Mouse (Mus musculus): ENCODE data around the gene Srrm4. TPM values are rescaled to one million over a fixed set of nuclear protein-coding genes. Genes with fewer than 3 reads are reported as not detected.

Srrm4 gene
- polyA plus RNA-seq, 1 experiment from 2014 or later = 1.4 TPM

DNA sequence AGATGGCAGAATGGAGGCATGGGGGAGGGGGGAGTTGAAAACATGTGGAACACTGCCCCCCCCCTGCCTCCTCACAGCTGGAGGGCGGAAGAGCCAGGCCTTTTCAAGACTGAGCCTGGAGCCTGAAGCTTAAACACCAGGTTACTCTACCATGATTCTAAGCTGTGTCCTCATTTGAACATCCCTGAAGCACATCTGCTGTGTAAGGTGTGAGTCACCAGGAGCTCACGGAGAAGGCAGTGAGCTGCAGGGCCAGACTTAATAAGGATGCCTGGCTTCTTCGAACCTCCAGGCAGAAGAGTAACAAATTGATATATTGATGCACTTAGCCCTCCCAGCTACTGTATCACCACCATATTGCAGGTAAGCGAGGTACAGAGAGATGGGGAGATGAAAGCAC lies 79.5 kb downstream of the Srrm4 start:
- 74% methylated on average over 4 of the region's 4 CpGs for WGBS
- Histone ChIP-seq H3K27me3 (replicated peaks; ENCODE audit: control insufficient read depth, insufficient read depth, low read length) (no peaks in the 10 kb centered on the region), H3K27ac (replicated peaks; ENCODE audit: low read depth, low read length) (no peak overlapping the region), H3K4me3 (ENCODE audit: low read depth, low read length) (no peak overlapping the region), H3K36me3 (ENCODE audit: control insufficient read depth, insufficient read depth, low read length) (no peaks in the 10 kb centered on the region), H3K4me2 (ENCODE audit: low read depth, low read length) (no peak overlapping the region), H3K9ac (ENCODE audit: low read depth, low read length) (no peak overlapping the region), H3K4me1 (ENCODE audit: control insufficient read depth, insufficient read depth, low read length) (no peaks in the 10 kb centered on the region), H3K9me3 (ENCODE audit: control insufficient read depth, low read length) (no peaks in the 10 kb centered on the region)
- DNase-seq (ENCODE audit: low spot score) (no peak), ATAC-seq (ENCODE audit: low read depth) (no peak)

DNA sequence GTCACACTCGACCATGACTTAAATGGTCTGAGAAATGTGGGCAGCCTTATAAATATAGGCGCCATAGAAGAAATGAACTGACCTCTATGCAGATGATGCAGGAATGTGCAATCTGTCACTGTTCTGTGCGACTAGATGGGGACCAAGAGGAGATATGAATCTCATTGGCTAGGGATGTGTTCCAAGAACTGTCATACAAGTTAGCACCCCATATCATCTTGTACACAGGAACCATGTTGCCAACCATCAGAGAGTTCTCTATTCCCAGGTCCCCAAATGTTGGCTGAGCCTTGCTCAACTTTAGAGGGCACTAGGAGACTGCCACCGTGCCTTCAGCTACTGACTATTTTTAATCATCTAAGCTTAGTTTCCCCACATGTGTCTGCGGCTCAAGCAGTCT lies 81.4 kb downstream of the Srrm4 start:
- Histone ChIP-seq H3K9me3 (ENCODE audit: control insufficient read depth, low read length) (no peaks in the 10 kb centered on the region), H3K27me3 (replicated peaks; ENCODE audit: control insufficient read depth, insufficient read depth, low read length) (no peaks in the 10 kb centered on the region), H3K4me2 (ENCODE audit: low read depth, low read length) (no peak overlapping the region), H3K4me1 (ENCODE audit: control insufficient read depth, insufficient read depth, low read length) (no peaks in the 10 kb centered on the region), H3K4me3 (ENCODE audit: low read depth, low read length) (no peak overlapping the region), H3K9ac (ENCODE audit: low read depth, low read length) (no peak overlapping the region), H3K27ac (replicated peaks; ENCODE audit: low read depth, low read length) (no peak overlapping the region), H3K36me3 (ENCODE audit: control insufficient read depth, insufficient read depth, low read length) (no peaks in the 10 kb centered on the region)
- 78% methylated on average over 5 of the region's 5 CpGs for WGBS
- ATAC-seq (ENCODE audit: low read depth) (no peak), DNase-seq (ENCODE audit: low spot score) (no peak)

DNA sequence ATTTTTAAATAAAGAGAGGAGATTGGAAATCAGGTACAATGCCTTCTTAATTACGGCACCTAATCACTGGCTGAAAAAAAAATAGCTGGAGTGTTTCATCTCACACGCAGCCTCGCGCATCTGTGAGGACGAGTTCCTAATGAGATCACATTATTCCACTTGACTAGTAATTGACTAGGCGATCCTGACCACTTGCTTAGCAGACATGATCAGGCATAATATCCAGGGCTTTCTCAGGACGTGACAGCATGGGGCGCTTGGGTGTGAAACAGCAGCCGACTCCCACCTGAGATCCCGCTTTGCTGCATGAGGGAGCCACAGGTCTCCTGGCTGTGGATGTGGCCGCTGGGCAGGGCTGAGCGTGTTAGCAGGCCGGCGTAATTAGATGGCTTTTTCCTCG lies 90.3 kb downstream of the Srrm4 start:
- H3K4me2 ChIP-seq (ENCODE audit: low read depth, low read length) = no peak overlapping the region
- no peak overlapping the region for H3K4me3 ChIP-seq (ENCODE audit: low read depth, low read length)
- DNase-seq (ENCODE audit: low spot score) = no peak
- WGBS = 73% methylated on average over 15 of the region's 15 CpGs
- no peaks in the 10 kb centered on the region for H3K27me3 ChIP-seq (replicated peaks; ENCODE audit: control insufficient read depth, insufficient read depth, low read length)
- no peak for ATAC-seq (ENCODE audit: low read depth)
- H3K36me3 ChIP-seq (ENCODE audit: control insufficient read depth, insufficient read depth, low read length) = no peaks in the 10 kb centered on the region
- H3K9ac ChIP-seq (ENCODE audit: low read depth, low read length) = no peak overlapping the region
- H3K9me3 ChIP-seq (ENCODE audit: control insufficient read depth, low read length) = no peaks in the 10 kb centered on the region
- no peaks in the 10 kb centered on the region for H3K4me1 ChIP-seq (ENCODE audit: control insufficient read depth, insufficient read depth, low read length)
- no peak overlapping the region for H3K27ac ChIP-seq (replicated peaks; ENCODE audit: low read depth, low read length)

DNA sequence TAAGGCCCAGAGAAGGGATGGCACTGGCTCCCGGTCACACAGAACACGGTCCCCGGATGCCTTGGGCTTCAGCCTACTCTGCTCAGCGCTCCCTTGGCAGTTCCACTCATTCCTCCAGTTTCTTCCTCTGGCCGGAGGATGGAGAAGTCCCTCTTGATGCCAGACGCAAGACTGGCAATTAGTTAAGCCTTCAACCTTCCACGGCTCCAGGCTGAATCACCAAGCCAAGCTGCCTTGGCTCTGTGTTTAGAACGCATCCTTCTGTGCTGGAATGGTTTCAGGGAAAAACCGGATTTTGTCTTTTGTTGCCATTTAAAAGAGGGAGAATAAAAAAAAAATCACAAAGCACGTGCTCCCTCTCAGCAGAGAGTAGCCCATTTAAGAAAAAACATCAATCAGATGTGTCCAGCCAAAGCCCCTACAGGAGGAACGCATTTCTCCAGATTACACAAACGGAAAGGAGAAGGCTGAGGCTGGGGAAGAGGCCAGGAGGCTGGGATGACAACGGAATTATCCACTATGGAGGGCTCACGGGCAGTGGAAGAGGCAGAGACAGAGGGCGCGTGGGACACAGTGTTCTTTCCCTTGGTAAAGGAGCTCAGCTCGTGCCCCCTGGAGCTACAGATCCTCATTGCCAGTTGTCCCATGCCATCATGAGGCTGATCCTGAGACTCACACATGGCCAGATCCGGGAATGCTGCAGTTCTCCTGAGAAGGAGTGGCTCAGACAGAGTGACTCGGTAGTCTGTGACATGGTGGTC lies 92.6 kb downstream of the Srrm4 start:
- Histone ChIP-seq H3K9ac (ENCODE audit: low read depth, low read length) (no peak overlapping the region), H3K27me3 (replicated peaks; ENCODE audit: control insufficient read depth, insufficient read depth, low read length) (no peaks in the 10 kb centered on the region), H3K4me2 (ENCODE audit: low read depth, low read length) (no peak overlapping the region), H3K9me3 (ENCODE audit: control insufficient read depth, low read length) (no peaks in the 10 kb centered on the region), H3K36me3 (ENCODE audit: control insufficient read depth, insufficient read depth, low read length) (no peaks in the 10 kb centered on the region), H3K27ac (replicated peaks; ENCODE audit: low read depth, low read length) (no peak overlapping the region), H3K4me1 (ENCODE audit: control insufficient read depth, insufficient read depth, low read length) (no peaks in the 10 kb centered on the region), H3K4me3 (ENCODE audit: low read depth, low read length) (no peak overlapping the region)
- 80% methylated on average over 19 of the region's 19 CpGs for WGBS
- DNase-seq (ENCODE audit: low spot score) (no peak), ATAC-seq (ENCODE audit: low read depth) (no peak)

DNA sequence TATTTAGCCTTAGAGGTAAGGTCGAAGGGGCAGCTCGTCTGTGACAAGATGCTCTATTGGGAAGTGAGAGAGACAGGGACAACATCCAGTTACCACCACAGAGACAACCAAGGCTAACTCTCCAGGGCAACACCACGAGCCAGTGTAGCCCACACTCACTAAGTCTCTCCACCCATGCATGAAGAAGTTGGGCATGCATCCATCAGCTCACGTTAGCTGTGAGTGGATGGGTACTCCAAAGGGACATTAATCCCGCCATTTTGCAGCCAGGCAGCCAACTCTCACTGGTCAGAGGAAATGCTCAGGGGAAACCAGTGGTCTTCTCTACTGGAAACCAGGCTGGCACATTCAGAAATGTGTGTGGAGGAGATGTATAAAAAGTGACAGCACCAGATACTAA lies 93.8 kb downstream of the Srrm4 start:
- no peaks in the 10 kb centered on the region for H3K36me3 ChIP-seq (ENCODE audit: control insufficient read depth, insufficient read depth, low read length)
- ATAC-seq (ENCODE audit: low read depth) = no peak
- H3K4me3 ChIP-seq (ENCODE audit: low read depth, low read length) = no peak overlapping the region
- H3K4me1 ChIP-seq (ENCODE audit: control insufficient read depth, insufficient read depth, low read length) = no peaks in the 10 kb centered on the region
- 81% methylated on average over 5 of the region's 5 CpGs for WGBS
- H3K9me3 ChIP-seq (ENCODE audit: control insufficient read depth, low read length) = no peaks in the 10 kb centered on the region
- no peak overlapping the region for H3K9ac ChIP-seq (ENCODE audit: low read depth, low read length)
- no peak overlapping the region for H3K4me2 ChIP-seq (ENCODE audit: low read depth, low read length)
- H3K27ac ChIP-seq (replicated peaks; ENCODE audit: low read depth, low read length) = no peak overlapping the region
- DNase-seq (ENCODE audit: low spot score) = no peak
- no peaks in the 10 kb centered on the region for H3K27me3 ChIP-seq (replicated peaks; ENCODE audit: control insufficient read depth, insufficient read depth, low read length)

DNA sequence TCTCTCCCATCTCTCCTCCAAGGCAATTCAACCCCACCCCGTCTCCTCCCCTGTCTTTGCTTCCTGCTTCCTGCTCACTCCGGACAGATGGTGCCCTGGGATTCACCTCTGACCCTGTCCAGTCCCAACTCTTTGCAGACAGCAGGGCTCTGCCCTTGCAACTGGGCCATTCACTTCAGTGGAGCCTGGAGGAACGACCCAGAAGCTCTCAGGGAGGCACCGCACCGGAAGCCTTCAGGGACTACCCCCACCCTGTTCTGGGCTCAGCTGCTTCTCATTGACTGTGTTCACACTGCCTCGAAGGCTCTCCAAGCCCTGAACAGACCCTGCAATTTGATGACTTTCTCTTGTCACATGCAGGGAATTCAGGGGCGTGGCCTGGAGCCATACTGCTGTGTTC lies 94.4 kb downstream of the Srrm4 start:
- 15% methylated on average over 7 of the region's 7 CpGs for WGBS
- H3K9ac ChIP-seq (ENCODE audit: low read depth, low read length) = no peak overlapping the region
- no peaks in the 10 kb centered on the region for H3K9me3 ChIP-seq (ENCODE audit: control insufficient read depth, low read length)
- no peak for DNase-seq (ENCODE audit: low spot score)
- no peak overlapping the region for H3K4me2 ChIP-seq (ENCODE audit: low read depth, low read length)
- H3K36me3 ChIP-seq (ENCODE audit: control insufficient read depth, insufficient read depth, low read length) = no peaks in the 10 kb centered on the region
- no peak overlapping the region for H3K27ac ChIP-seq (replicated peaks; ENCODE audit: low read depth, low read length)
- ATAC-seq (ENCODE audit: low read depth) = no peak
- H3K27me3 ChIP-seq (replicated peaks; ENCODE audit: control insufficient read depth, insufficient read depth, low read length) = no peaks in the 10 kb centered on the region
- H3K4me3 ChIP-seq (ENCODE audit: low read depth, low read length) = no peak overlapping the region
- H3K4me1 ChIP-seq (ENCODE audit: control insufficient read depth, insufficient read depth, low read length) = no peaks in the 10 kb centered on the region

DNA sequence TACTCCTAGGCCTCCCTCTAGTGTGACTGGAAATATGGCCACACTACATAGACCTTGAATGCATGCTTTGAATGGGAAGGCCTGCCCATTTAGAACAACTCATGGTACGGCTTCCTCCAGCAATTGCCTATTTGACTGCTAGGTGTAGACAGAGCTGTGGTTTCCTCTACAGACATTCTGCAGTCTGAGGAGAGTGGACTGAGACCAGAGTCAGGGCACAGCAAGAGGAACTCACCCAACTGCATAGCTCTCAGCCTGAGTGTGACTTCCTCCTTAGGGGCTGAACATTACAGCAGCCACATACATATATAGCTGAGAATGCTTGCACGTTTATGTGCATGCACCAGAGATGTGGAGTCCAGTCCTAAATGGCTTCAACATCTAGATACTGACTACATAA lies 94.9 kb downstream of the Srrm4 start:
- WGBS = 69% methylated on average over 2 of the region's 2 CpGs
- ATAC-seq (ENCODE audit: low read depth) (no peak), DNase-seq (ENCODE audit: low spot score) (no peak)
- no peaks in the 10 kb centered on the region for H3K9me3 ChIP-seq (ENCODE audit: control insufficient read depth, low read length)
- H3K4me2 ChIP-seq (ENCODE audit: low read depth, low read length) = no peak overlapping the region
- H3K36me3 ChIP-seq (ENCODE audit: control insufficient read depth, insufficient read depth, low read length) = no peaks in the 10 kb centered on the region
- no peak overlapping the region for H3K9ac ChIP-seq (ENCODE audit: low read depth, low read length)
- no peak overlapping the region for H3K4me3 ChIP-seq (ENCODE audit: low read depth, low read length)
- no peaks in the 10 kb centered on the region for H3K4me1 ChIP-seq (ENCODE audit: control insufficient read depth, insufficient read depth, low read length)
- no peaks in the 10 kb centered on the region for H3K27me3 ChIP-seq (replicated peaks; ENCODE audit: control insufficient read depth, insufficient read depth, low read length)
- no peak overlapping the region for H3K27ac ChIP-seq (replicated peaks; ENCODE audit: low read depth, low read length)

DNA sequence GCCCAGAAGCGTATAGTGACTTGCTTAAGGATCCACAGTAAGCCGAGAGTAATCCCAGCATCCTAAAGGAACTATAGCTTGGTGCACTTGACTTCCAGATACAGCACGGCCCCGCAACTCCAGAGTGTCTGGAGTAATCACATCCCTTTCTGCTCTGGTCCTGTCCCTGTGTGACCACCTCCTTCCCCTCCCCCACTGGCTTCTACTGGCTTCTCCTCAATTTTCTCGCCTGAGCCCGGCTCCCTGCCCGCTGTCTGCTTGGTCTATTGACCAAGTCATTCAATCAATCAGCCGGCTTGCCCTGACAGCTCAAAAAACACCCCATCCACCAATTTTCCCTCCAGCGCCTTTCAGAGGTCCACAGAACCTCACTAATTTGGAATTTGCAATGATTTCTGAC lies 96.2 kb downstream of the Srrm4 start:
- WGBS = 64% methylated on average over 9 of the region's 9 CpGs
- no peak for DNase-seq (ENCODE audit: low spot score)
- no peak overlapping the region for H3K27ac ChIP-seq (replicated peaks; ENCODE audit: low read depth, low read length)
- no peak overlapping the region for H3K4me2 ChIP-seq (ENCODE audit: low read depth, low read length)
- no peaks in the 10 kb centered on the region for H3K4me1 ChIP-seq (ENCODE audit: control insufficient read depth, insufficient read depth, low read length)
- ATAC-seq (ENCODE audit: low read depth) = no peak
- H3K4me3 ChIP-seq (ENCODE audit: low read depth, low read length) = no peak overlapping the region
- no peaks in the 10 kb centered on the region for H3K36me3 ChIP-seq (ENCODE audit: control insufficient read depth, insufficient read depth, low read length)
- H3K9ac ChIP-seq (ENCODE audit: low read depth, low read length) = no peak overlapping the region
- H3K9me3 ChIP-seq (ENCODE audit: control insufficient read depth, low read length) = no peaks in the 10 kb centered on the region
- H3K27me3 ChIP-seq (replicated peaks; ENCODE audit: control insufficient read depth, insufficient read depth, low read length) = no peaks in the 10 kb centered on the region

DNA sequence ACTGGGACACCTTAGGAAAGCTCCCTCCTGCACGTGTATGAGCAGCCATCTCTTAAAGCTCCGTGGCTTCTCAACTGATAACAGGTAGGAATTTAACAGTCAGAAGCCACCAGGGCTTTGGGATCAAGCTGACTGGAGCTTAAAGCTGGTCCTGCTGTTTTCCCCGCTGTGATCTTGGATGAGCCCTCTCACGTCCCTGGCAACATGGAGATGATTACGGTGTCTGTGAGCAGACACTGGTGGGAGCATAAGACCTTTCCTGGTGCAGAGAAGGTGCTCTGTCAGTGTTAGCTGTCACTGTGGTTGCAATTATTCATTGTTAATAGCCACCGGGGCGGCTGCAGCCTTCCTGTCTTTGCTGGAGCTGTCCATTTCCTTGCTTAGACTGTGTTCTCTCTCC lies 97.2 kb downstream of the Srrm4 start:
- H3K27me3 ChIP-seq (replicated peaks; ENCODE audit: control insufficient read depth, insufficient read depth, low read length) = no peaks in the 10 kb centered on the region
- no peak for DNase-seq (ENCODE audit: low spot score)
- 63% methylated on average over 7 of the region's 7 CpGs for WGBS

More for the DNA sequence above, 97.2 kb downstream of the Srrm4 start:
- H3K4me1 ChIP-seq (ENCODE audit: control insufficient read depth, insufficient read depth, low read length) = no peaks in the 10 kb centered on the region
- H3K36me3 ChIP-seq (ENCODE audit: control insufficient read depth, insufficient read depth, low read length) = no peaks in the 10 kb centered on the region
- no peak overlapping the region for H3K4me2 ChIP-seq (ENCODE audit: low read depth, low read length)
- no peaks in the 10 kb centered on the region for H3K9me3 ChIP-seq (ENCODE audit: control insufficient read depth, low read length)
- no peak overlapping the region for H3K27ac ChIP-seq (replicated peaks; ENCODE audit: low read depth, low read length)
- no peak overlapping the region for H3K4me3 ChIP-seq (ENCODE audit: low read depth, low read length)
- no peak for ATAC-seq (ENCODE audit: low read depth)
- H3K9ac ChIP-seq (ENCODE audit: low read depth, low read length) = no peak overlapping the region

All from embryonic facial prominence, embryonic 14.5 days (tissue).